Mouse (Mus musculus) embryo, embryonic 11.5 days (tissue): ENCODE measurements at regions not wholly inside any gene's neighbourhood (a gene's known extent, or its start where the extent isn't known, plus 50 kb on each side); places are given as distances from the start of the nearest gene placed in this dataset.
A peak's percentile ranks its signal among the peaks of the same experiment; 100 is the strongest.

Experiments used
- DNase-seq: peaks from one replicate; pipeline ENCODE4 v3.0.0-alpha.2; 2012; ENCODE audit warnings: low read depth, low spot score

DNA sequence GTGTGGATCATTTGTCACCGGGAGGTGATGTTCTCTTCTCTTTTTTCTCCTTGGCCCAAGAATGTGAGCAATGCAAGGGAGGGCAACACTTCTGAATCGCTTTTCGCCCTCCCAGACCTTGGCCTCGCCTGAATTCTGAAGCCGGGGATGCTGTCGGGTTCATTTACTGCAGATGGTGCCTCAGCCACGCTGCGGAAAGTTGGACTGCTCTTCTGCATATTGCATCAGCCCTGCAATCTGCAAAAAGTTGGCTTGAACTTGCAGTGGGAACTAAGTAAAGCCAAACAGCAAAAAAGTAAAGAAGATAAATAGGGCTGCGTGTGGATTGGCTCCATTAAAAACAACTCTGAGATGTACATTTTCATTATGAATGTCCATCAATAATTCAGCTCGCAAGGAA is 55.9 kb upstream of the Dok5 start:
- DNase-seq, result no peak

DNA sequence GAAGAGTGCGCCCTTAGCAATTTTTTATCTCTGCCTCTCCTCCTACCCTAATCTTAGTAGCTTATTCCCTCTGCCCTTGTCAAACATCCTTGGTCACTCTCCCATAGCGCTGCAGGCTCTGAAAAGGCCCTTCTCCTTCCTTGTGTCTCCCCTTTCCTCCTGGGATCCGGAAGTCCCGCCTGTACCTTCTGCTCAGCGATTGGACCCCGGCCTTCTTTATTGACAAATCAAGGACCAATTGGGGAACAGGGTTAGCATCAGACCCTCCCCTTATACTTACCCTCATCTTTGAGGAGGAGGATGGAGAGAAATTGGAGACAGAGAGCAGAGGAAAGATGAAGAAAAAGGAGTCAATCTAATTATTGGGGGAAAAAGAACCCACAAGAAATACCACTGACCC is 57.9 kb upstream of the Dok5 start:
- no peak for DNase-seq

DNA sequence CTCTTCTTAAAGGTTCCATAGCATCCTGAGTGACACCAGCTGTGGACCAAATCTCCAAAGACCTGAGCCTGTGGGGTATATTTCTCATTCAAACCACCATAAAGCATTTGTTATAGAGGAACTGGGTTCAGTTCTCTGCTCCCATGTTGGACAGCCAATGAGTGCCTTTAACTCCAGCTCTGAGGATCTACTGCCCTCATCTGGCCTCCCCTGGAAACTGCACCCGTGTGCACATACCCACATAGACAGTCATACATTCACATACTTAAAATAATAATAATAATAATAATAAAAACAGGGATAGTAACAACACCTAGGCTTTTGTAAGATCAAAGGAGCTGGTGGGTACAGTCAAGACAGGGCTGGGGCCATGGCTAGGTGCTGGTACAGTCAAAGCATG is 58.8 kb upstream of the Dok5 start:
- DNase-seq, result no peak

DNA sequence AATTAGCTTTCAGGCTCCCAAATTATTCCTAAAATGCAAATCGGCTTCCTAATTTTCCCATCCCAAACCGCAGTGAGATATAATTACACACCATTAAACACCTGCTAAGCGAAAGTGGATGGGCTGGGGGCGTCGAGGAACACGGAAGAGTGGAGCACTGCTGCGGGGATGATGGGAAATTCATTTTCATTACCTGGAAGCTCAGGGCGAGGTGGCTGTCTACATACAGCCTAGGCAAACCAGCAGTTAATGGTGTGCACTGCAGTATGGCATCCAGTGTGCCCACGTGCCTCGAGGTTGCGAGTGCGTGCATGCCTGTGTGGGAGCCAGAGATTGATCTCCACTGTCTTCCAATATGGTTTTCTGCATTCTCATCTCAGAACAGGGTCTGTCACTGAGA is 62.6 kb upstream of the Dok5 start:
- DNase-seq, result no peak

DNA sequence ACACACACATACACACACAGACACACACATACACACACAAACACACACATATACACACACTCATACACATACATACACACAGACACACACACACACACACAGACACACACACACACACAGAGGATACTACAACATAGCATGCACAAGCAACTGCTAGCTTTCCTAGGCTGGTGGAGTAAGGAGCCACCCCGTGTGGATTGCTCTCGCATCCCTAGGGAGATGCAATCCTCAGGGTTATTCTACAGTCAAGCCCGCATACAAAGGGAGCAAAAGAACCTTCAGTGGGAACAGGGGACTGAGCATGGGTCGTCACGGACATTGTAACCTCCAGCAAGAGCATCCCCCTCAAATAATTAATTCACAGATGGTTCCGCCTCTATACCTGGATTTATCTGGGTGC is 63.1 kb upstream of the Dok5 start:
- no peak for DNase-seq

DNA sequence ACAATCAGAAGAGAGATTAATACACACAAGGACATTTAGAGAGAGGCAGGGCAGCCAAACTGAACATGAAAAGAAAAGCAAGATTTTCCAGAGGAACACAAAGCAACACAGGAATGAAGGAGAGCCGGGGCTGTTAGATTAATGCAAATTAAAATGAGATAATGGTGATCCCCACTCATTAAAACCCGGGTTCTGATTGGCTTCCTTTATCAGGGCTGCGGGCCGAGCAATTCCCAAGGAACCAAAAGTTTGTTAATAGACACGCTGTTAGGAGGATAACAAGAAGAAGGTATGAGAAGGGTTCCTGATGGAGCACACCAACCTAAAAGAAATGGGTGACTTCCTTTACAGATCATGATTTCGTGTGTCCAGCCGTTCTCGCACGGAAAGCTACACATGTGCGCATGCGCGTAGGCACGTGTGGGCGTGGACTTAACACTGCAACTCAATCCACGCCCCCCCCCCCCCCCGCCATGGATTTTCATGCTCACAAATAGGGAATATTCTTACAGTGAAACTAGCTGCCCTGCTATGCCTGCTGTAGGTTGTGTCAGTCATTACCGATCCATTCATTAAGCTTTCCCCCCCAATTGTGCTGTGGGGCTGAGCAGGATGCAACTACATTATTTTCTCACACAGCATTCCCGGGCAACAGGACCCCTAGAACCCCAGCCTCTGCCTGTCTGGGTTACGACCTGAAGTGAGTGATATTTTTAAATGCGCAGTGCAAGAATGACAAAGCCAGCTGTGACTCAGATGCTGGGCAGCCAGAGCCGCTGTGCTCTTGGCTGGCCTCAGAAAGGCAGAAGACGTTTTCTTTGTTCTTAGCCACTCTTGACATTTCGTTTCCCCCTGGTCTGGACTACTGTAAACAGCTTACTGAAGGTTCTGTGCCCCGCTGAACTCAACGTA is 60.5 kb upstream of the 4930470P17Rik start:
- DNase-seq, result no peak

DNA sequence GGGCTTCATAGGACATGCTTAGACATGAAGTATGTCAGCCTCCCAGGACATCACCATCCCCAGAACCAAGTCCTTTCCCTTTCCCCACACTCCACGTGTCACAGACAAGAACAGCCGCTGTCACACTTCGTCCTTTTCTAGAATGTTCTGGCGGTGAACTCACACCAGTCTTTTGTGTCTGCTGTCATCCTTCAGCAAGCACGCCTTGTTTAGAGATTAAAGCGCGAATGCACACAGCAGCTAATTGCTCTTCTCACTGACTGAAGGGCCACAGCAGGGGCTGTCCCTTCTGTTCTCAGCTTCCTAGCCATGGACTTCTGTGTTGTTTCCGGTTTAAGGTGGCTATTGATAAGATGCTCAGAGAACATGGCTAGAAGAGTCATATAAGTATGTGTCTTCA is 57.5 kb upstream of the 4930470P17Rik start:
- no peak for DNase-seq

DNA sequence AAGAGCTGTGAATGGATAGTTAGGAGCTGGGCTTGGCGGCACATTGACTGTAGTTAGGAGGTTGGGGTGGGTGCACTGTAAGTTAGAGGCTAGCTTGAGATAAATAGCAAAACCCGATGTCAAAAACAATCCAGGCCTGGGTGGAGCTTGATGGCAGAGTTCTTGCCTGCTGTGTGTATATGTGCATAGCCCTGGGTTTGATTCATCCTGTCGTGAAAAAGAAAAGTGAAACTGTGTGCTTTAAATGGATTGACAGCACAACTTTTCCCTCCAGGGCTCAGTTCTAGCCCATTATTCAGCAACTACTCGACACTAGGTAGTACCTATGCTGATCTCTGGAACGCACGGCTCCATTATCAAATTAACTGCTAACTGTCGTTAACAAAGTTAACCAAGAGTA is 56.7 kb upstream of the 4930470P17Rik start:
- no peak for DNase-seq

DNA sequence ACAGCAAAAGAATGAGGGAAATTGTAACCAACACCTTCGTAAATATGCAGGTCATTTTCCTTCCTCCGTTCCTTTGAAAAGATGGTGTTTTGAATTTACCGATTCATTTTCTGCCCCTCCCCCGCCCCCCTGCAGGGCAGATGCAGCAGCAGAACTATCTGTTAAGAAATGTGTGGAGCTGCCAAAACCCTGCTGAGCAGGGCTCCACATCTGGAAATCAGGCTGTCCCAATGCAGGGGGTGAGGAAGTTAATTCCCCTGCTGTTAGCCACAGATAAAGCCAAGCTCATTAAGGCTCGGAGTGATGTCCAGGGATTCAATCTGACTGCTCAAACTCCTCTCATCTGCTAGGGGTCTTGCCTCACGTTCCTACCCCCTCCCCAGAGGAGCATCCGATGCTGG is 56.0 kb upstream of the 4930470P17Rik start:
- DNase-seq, result peak; percentile 27

DNA sequence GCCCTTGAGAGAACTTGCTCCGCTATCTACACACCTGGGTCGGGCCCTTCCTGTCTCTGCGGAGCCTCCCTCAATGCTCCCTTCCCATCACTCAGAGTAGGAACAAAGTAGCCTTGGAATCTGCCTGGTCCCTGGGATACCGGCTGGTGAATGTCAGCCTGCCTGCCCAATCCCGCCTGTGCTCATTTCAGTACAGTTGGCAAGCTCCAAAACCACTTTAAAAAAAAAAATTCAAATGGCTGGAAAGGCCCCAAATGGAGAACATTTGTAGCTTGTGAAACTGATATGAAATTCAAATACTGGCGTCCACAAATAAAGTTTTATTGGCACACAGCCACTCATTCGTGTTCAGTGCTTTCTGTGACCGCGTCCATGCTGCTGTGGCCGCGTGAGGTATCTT is 50.3 kb upstream of the 4930470P17Rik start:
- DNase-seq, result no peak
